Mouse (Mus musculus) megakaryocyte, embryonic 14.5 days (primary cell): Measurements from ENCODE around the gene Map3k13. TPM values are rescaled to one million over a fixed set of nuclear protein-coding genes. Genes with fewer than 3 reads are reported as not detected.

Experiments used
- H3K27me3 ChIP-seq: replicated peaks from 2 replicates; pipeline ENCODE3; 2012; ENCODE audit warnings: inconsistent platforms
- H3K36me3 ChIP-seq: replicated peaks from 2 replicates; pipeline ENCODE3; 2012; ENCODE audit warnings: low read length, inconsistent platforms, mixed read lengths
- H3K4me1 ChIP-seq: 2 replicates; pipeline ENCODE4 v1.6.1; 2012; ENCODE audit warnings: inconsistent platforms
- H3K4me3 ChIP-seq: replicated peaks from 2 replicates; pipeline ENCODE3; 2012; ENCODE audit warnings: moderate library complexity, mild to moderate bottlenecking, inconsistent platforms
- H3K9me3 ChIP-seq: 2 replicates; pipeline ENCODE4 v1.6.1; 2012; ENCODE audit warnings: inconsistent platforms
- FLI1 ChIP-seq: IDR thresholded peaks from 2 replicates; pipeline ENCODE4 v1.6.1; 2012; ENCODE audit warnings: low read length, inconsistent platforms, mixed read lengths
- GATA1 ChIP-seq: IDR thresholded peaks from 3 replicates; pipeline ENCODE4 v1.6.1; 2012; ENCODE audit warnings: mixed read lengths, low read length, inconsistent platforms, borderline replicate concordance
- polyA plus RNA-seq: library from polyadenylated mRNA; stranded (reverse); fragments of >175 nt; gene quantifications from 2 replicates; pipeline ENCODE4 v1.2.3, GENCODE M21; 2012; ENCODE audit warnings: low replicate concordance; ENCODE audit not compliant: insufficient read depth

Map3k13 gene
- 0.03 TPM in 1 of 2 replicates, not detected in the other for polyA plus RNA-seq

GRCm38 (mm10) chr16:21793875-21794696 is at the start of gene Map3k13:
TSS of gene Map3k13 (plus strand) at chr16:21794346.
- Histone ChIP-seq H3K27me3 (no peaks in the 10 kb centered on the region), H3K36me3 (peaks cover 22% of the 10 kb centered on the region), H3K4me3 (peak within 1 kb of the TSS; percentile 100), H3K4me1 (peaks cover 40% of the 10 kb centered on the region), H3K9me3 (no peaks in the 10 kb centered on the region)
- TF ChIP-seq FLI1 (no peak), GATA1 (no peak)

- Histone ChIP-seq H3K27me3 (peaks cover 1% of the 10 kb centered on the region), H3K36me3 (no peaks in the 10 kb centered on the region), H3K4me3 (no peak overlapping the region), H3K4me1 (no peaks in the 10 kb centered on the region), H3K9me3 (no peaks in the 10 kb centered on the region)
- TF ChIP-seq GATA1 (no peak), FLI1 (no peak)
These were observed 35.7 kb upstream of the Map3k13 start for GRCm38 (mm10) chr16:21758447-21758846.

GRCm38 (mm10) chr16:21768255-21768654 is 25.9 kb upstream of the Map3k13 start:
- peaks cover 4% of the 10 kb centered on the region; the same call in 1 of the 2 replicates for H3K4me1 ChIP-seq
- no peaks in the 10 kb centered on the region for H3K9me3 ChIP-seq
- H3K4me3 ChIP-seq = no peak overlapping the region
- H3K27me3 ChIP-seq = peaks cover 6% of the 10 kb centered on the region
- TF ChIP-seq FLI1 = no peak
- TF ChIP-seq GATA1 = no peak
- H3K36me3 ChIP-seq = no peaks in the 10 kb centered on the region

- TF ChIP-seq FLI1 (no peak), GATA1 (no peak)
- H3K36me3 ChIP-seq = no peaks in the 10 kb centered on the region
- peaks cover 4% of the 10 kb centered on the region; the same call in 1 of the 2 replicates for H3K4me1 ChIP-seq
- H3K27me3 ChIP-seq = peaks cover 8% of the 10 kb centered on the region
- H3K4me3 ChIP-seq = no peak overlapping the region
- no peaks in the 10 kb centered on the region for H3K9me3 ChIP-seq
These were observed 24.5 kb upstream of the Map3k13 start for GRCm38 (mm10) chr16:21769667-21770066.

- H3K27me3 ChIP-seq = peaks cover 9% of the 10 kb centered on the region
- no peaks in the 10 kb centered on the region for H3K4me1 ChIP-seq
- no peak for TF ChIP-seq FLI1
- TF ChIP-seq GATA1 = no peak
- no peaks in the 10 kb centered on the region for H3K36me3 ChIP-seq
- no peak overlapping the region for H3K4me3 ChIP-seq
- no peaks in the 10 kb centered on the region for H3K9me3 ChIP-seq
These were observed 19.4 kb upstream of the Map3k13 start for GRCm38 (mm10) chr16:21774725-21775124.

GRCm38 (mm10) chr16:21778293-21778866 is 15.8 kb upstream of the Map3k13 start:
- H3K4me1 ChIP-seq = no peaks in the 10 kb centered on the region
- H3K36me3 ChIP-seq = no peaks in the 10 kb centered on the region
- peaks cover 5% of the 10 kb centered on the region for H3K27me3 ChIP-seq
- TF ChIP-seq GATA1 (no peak), FLI1 (no peak)
- H3K9me3 ChIP-seq = no peaks in the 10 kb centered on the region
- H3K4me3 ChIP-seq = no peak overlapping the region

- H3K4me3 ChIP-seq = no peak overlapping the region
- no peaks in the 10 kb centered on the region for H3K9me3 ChIP-seq
- TF ChIP-seq GATA1 (no peak), FLI1 (no peak)
These were observed 15.0 kb upstream of the Map3k13 start for GRCm38 (mm10) chr16:21779149-21779548.

GRCm38 (mm10) chr16:21781277-21781676 is 12.9 kb upstream of the Map3k13 start:
- no peaks in the 10 kb centered on the region for H3K4me1 ChIP-seq
- H3K4me3 ChIP-seq = no peak overlapping the region
- TF ChIP-seq FLI1 = no peak
- TF ChIP-seq GATA1 = no peak
- H3K27me3 ChIP-seq = no peaks in the 10 kb centered on the region
- no peaks in the 10 kb centered on the region for H3K9me3 ChIP-seq
- H3K36me3 ChIP-seq = no peaks in the 10 kb centered on the region

More at GRCm38 (mm10) chr16:21779149-21779548, 15.0 kb upstream of the Map3k13 start:
- H3K4me1 ChIP-seq = no peaks in the 10 kb centered on the region
- no peaks in the 10 kb centered on the region for H3K36me3 ChIP-seq
- H3K27me3 ChIP-seq = peaks cover 5% of the 10 kb centered on the region

GRCm38 (mm10) chr16:21781895-21782294 is 12.3 kb upstream of the Map3k13 start:
- TF ChIP-seq FLI1 (no peak), GATA1 (no peak)
- Histone ChIP-seq H3K4me3 (no peak overlapping the region), H3K36me3 (no peaks in the 10 kb centered on the region), H3K27me3 (no peaks in the 10 kb centered on the region), H3K4me1 (no peaks in the 10 kb centered on the region), H3K9me3 (no peaks in the 10 kb centered on the region)

GRCm38 (mm10) chr16:21782807-21783206 is 11.3 kb upstream of the Map3k13 start:
- H3K4me1 ChIP-seq = peaks cover 6% of the 10 kb centered on the region; the same call in 1 of the 2 replicates
- no peaks in the 10 kb centered on the region for H3K9me3 ChIP-seq
- peaks cover 2% of the 10 kb centered on the region for H3K27me3 ChIP-seq
- TF ChIP-seq GATA1 (no peak), FLI1 (no peak)
- no peaks in the 10 kb centered on the region for H3K36me3 ChIP-seq
- no peak overlapping the region for H3K4me3 ChIP-seq
